Mouse (Mus musculus): Measurements from ENCODE around the gene Itih4.

Gene Itih4

GRCm38 (mm10) chr14:30880251-30880650 lies 6.0 kb upstream of the Itih4 start:
- DNase-seq, result no peak

DNA sequence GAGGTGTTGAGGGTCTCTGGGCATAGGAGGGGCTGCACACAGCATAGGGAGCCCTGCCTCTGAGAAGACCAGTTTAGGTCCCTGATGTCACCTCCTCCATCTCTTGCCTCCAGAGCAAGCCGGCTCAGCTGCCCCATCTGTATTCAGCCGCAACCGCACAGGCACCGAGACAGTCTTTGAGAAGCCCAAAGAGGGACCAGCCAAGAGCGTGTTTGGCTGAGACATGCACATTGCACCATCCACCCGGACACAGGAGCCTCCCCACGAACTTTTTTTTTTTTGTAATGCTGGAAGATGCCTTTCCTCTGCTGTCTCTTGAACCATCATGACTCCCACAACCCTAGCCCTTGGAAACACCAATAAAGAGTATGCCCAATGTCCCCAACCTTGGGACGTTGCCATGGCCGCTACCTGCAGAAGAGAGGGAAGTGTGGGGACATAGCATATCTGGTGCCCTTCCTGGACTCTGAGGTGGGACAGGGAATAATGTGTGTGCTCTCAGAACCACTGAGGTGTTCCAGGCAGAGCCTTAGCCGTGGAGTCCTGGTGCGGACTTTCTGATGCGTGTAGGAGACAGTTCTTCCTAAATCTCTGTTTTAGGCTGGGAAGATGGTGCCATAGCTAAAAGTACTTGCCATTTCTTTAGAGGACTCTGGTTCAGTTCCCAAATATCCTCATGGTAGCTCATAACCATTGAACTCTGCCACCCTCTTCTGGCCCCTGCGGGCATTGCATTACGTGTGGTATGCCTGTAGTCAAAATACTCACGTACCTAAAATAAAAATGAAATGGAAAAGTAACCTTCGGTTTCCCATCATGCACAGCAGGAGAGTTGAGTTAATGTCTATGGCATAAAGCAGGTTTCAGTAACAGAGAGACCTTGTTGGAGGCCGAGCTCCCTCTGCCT lies 5.2 kb upstream of the Itih4 start:
- DNase-seq, result peak; percentile 37

GRCm38 (mm10) chr14:30881718-30882108 lies 4.6 kb upstream of the Itih4 start:
- DNase-seq, result no peak

GRCm38 (mm10) chr14:30885298-30885697 lies 978 bp upstream of the Itih4 start:
- DNase-seq, result no peak

GRCm38 (mm10) chr14:30888271-30888732 lies 2.0 kb downstream of the Itih4 start:
- DNase-seq, result peak; percentile 40

DNA sequence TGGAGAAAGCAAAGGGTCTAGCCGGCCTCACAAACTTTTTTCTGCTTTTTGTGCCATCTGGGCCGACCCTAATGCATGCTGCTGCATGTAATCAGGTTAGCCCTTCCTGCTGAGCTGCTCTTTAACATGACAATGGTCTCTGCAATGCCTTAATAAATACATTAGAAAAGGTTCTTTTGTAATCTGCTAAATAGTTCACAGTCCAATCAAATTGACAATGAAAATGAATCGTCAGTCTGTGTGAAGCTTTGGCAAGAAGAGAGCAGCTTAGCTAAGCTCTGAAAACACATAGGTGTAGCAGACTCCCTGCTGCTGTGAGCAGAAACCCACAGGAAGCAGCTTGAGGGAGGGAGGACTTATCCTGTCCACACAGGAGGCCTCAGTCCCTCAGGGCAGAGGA lies 13.7 kb downstream of the Itih4 start:
- no peak for DNase-seq

DNA sequence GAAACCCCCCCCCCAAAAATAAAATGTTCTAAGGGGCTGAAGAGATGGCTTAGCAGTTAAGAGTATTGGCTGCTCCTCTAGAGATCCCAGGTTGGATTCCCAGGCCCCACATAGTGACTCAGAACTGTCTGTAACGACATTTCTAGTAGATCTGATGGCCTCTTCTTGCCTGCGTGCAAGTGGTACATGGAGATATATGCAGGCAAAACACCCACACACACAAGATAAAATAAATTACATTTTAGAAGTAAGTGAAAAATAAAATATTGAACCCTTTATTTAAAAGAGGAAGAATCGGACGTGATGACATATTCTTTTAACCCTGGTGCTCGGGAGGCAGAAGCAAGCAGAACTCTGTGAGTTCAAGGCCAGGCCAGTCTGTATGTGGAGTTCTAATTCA lies 16.4 kb downstream of the Itih4 start:
- no peak for DNase-seq

- DNase-seq, result no peak
Observed at GRCm38 (mm10) chr14:30903036-30903435, 16.8 kb downstream of the Itih4 start.

GRCm38 (mm10) chr14:30904307-30904706 lies 18.0 kb downstream of the Itih4 start:
- no peak for DNase-seq

GRCm38 (mm10) chr14:30906001-30906400 lies 19.7 kb downstream of the Itih4 start:
- DNase-seq, result no peak

DNA sequence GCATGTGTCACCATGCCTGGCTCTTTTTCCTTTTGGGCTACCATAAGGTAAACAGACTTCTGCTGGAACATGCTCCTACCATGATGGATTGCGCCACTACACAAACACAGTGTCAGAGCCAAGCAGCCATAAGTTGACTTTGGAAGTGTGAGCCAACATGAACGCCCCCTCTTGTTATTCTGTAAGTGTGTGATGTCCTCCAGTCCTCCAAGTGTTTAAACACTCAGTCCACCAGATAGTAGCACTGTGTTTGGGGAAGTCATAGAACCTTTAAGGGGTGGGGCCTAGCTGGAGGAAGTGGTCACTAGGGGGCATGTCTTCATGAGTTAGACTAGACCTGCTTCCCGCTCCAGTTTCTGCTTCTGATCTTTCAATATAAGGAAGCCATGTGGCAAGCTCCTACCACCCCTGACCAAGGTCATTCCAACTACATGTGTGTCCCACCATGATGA lies 21.6 kb downstream of the Itih4 start:
- DNase-seq, result no peak

GRCm38 (mm10) chr14:30911141-30911540 lies 24.9 kb downstream of the Itih4 start:
- no peak for DNase-seq

- no peak for DNase-seq
Observed at GRCm38 (mm10) chr14:30912641-30913040, 26.4 kb downstream of the Itih4 start.

DNA sequence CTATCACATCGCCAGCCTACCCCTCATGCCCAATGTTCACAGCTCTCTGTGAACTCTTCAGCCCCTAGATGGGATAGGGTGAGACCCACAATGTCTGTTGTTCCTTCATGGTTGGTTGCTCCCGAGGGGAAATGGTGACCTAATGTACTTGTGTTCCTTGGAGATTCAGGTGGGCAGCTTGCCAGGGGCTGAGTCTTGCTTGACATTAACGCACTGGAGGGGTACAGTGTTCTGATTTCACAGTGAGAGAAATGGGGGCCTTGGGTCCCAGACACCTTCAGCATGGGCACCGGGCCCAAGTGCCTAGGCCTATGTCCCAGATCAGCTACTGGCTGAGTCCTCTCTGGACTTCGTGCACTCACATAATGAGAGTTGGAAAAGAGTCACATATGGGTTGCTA lies 27.1 kb downstream of the Itih4 start:
- DNase-seq, result peak; percentile 26

DNA sequence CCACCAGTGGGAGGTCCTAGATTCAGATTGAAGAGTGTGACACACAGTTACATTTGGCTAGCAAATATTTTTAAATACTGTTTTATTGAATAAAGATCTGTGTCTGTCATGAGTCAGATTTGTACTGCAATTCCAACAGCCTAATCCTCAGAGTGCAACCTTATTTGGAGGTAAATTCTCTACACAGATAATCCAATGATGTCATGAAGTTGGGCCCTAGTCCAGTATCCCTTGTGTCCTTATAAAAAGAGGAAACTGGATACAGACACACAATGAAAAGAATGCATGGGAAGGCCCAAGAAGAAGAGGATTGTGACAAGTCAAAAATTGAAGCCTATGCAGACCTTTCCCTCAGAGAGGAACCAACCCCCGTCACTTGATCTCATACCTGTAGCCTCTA lies 30.2 kb downstream of the Itih4 start:
- DNase-seq, result no peak

DNA sequence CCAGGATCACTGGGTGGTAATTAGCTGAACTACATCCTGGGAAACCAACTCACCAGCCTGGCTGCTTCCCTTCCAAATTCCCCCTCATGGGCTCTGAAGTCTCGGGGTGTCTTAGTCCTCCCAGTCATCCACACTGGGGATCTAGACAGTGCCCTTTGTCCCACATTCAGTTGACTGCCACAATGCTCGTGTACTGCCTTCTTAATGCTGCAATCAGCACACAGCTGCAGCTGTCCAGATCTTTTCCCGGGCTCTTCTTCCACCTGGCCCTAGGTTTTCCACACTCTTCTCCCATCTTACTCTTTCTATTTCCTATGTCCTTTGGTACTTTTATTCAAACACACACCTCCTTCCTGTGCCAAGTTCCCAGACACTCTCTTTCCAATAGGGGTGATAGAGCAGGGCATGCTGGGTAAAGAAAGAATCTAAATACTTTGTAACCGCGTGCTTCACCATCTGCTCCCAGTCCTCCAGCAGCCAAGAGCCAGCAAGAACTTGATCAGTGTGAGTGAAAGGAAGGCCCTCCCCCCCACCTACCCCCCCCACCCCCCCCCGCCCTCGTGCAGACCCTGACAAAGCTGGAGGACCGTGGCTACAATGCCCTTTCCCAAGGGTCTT lies 35.9 kb downstream of the Itih4 start:
- DNase-seq, result peak; percentile 29

- DNase-seq, result no peak
Observed at GRCm38 (mm10) chr14:30923375-30924105, 37.3 kb downstream of the Itih4 start, which contains the start of gene Itih3. TSS of gene Itih3 (minus strand) at chr14:30923760.

- no peak for DNase-seq
Observed at GRCm38 (mm10) chr14:30925492-30925891, 39.2 kb downstream of the Itih4 start.

DNA sequence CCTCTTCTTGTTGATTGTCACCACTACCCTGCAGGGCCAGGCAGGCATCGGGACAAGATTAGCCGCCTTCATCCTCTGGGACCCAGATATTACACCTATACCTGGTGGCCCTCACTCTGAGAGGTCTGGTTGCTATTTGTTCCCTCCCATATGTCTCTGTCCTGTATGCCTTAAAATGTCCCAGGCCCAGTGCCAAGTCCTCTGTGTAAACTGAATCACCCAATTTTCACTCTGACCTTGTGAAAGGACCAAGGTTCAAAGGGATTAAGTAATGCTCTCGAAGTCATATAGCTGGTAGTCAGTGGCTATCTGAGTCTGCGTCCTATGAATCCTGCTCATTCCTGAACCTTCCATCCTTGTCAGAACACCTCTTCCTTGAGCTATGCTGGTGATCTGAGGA lies 44.1 kb downstream of the Itih4 start:
- DNase-seq, result no peak

DNA sequence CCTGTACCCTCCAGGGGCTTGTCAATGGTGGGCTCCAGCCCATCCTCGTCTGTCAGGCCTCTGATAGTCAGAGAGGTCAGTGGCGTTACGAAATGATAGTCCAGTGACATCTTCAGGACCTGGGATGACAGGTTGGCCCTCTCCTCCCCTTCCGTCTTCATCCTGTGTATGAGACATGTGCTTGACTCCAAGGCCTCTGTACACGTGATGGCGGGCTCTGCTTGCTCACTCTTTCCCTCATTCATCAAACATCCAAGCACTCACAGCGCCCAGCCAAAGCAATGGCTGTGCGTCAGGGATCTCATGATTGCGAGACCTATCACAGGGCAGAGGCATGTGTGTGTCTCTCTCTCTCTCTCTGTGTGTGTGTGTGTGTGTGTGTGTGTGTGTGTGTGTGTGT lies 47.1 kb downstream of the Itih4 start:
- no peak for DNase-seq

DNA sequence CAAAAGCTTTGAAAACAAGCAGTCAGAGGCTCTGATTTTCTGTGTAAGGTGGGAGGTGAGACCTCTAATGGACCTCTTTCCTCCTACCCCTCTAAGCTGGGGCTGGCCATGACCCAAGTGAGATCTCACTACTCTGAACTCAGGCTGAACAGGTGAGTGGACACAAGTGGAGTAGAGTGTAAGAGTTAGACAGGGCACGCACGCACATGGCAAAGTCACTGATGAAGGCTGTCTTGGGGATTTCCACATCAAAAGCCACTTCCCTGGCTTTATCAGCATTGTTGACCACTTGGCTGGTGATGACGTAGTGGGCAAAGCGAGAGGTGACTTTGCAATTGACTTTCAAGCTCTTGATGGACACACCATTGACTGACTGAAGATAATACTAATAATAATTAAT lies 56.0 kb downstream of the Itih4 start:
- DNase-seq, result no peak

DNA sequence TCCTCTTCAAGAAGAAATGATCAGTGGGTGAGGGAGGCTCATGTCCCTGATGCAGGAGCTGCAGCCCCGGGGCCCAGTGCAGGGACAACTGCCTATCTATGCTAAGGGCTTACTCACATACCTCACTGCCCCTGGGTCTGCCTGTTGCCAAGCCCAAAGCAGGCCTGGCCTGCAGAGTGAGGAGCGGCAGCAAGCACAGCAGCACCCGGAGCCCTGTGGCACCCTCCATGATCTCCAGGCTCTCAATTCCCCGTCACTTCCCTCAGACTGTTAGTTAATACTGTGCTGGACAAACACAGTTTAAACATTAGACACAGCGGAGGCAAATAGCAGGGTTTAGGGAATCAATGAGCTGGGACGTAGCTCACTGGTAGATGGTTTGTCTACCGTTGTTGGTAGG lies 56.8 kb downstream of the Itih4 start, which contains the start of gene Itih1:
Gene Itih1, minus strand, starts transcription at position 252 of the 400 bp plus-strand sequence.
- DNase-seq, result no peak
